Mouse (Mus musculus) G1E (cell line): ENCODE measurements at regions not wholly inside any gene's neighbourhood (a gene's known extent, or its start where the extent isn't known, plus 50 kb on each side); places are given as distances from the start of the nearest gene placed in this dataset.

Source experiments
- CTCF ChIP-seq: IDR thresholded peaks from 2 replicates; pipeline ENCODE4 v1.5.1; 2012; ENCODE audit warnings: low read depth, low read length, inconsistent platforms, mixed read lengths
- TAL1 ChIP-seq: conservative IDR thresholded peaks from 2 replicates; pipeline ENCODE4 v1.6.1; 2012; ENCODE audit warnings: low read depth, low read length, inconsistent platforms, mixed read lengths

DNA sequence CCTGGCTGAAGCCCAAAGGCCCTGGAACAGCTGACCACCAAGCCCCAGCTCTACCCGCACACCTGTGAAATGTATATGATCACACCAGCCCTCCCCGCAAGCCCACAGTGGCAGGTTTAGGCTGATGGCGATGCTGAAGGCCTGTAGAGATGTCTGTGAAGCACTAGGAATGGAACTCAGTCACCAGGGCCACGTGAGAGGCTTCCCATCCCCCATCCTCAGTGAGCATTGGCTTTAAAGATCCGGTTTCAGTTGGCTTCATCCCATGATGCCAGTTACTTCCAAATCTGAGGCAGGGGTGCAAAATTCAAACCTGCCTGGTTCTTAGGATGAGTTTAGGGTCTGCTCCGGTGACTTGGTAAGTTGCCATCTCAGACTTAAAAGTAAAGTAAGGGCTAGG lies 91.9 kb downstream of the Rpl14 start:
- TF ChIP-seq CTCF (no peak), TAL1 (no peak)
